In genomic region chr5:119691075-119691474, GRCm38 (mm10) we compare ENCODE assay signal across 9 mouse cellular contexts. TPM values are rescaled to one million over a fixed set of nuclear protein-coding genes. Genes with fewer than 3 reads are reported as not detected.
DNase-seq lines count a peak whose midpoint lies in the region; ATAC-seq and TF ChIP-seq lines count a peak whose summit lies in the region.
"Had no signal": no experiment of that assay in that cellular context is flagged by ENCODE, and none has a peak within 500 bp of the region (broad histone marks: within the 10 kb centered on the region; RNA-seq: fewer than 3 reads in every experiment).

No protein-coding gene starts in this region.

- H3K4me3 ChIP-seq in hindbrain, embryonic 14.5 days (replicated peaks; ENCODE audit: low read length): no peak overlapping the region
- H3K4me3 ChIP-seq in hindbrain, embryonic 13.5 days: no peak overlapping the region
- 0 out of 2 replicates have a peak overlapping the region, but pooled peaks have one; percentile 13 for H3K4me3 ChIP-seq in embryonic facial prominence, embryonic 10.5 days
- H3K4me3 ChIP-seq in left cerebral cortex, adult 2 months: no peak overlapping the region
- H3K4me3 ChIP-seq in midbrain, postnatal 0 days (ENCODE audit: low read depth, low read length): no peak overlapping the region
- H3K4me3 ChIP-seq: neural tube, embryonic 12.5 days had no signal

- H3K36me3 ChIP-seq in hindbrain, embryonic 14.5 days (replicated peaks; ENCODE audit: control insufficient read depth, insufficient read depth): no peaks in the 10 kb centered on the region
- no peaks in the 10 kb centered on the region for H3K36me3 ChIP-seq in hindbrain, embryonic 13.5 days
- H3K36me3 ChIP-seq in embryonic facial prominence, embryonic 10.5 days (replicated peaks): no peaks in the 10 kb centered on the region
- no peaks in the 10 kb centered on the region for H3K36me3 ChIP-seq in midbrain, postnatal 0 days (ENCODE audit: insufficient read depth, low read length)
- H3K36me3 ChIP-seq: neural tube, embryonic 12.5 days had no signal

- 0% methylated on average over 13 of the region's 13 CpGs for WGBS in hindbrain, embryonic 14.5 days
- WGBS in hindbrain, embryonic 13.5 days: 2% methylated on average over 13 of the region's 13 CpGs
- under 1% methylated on average over 13 of the region's 13 CpGs for WGBS in embryonic facial prominence, embryonic 10.5 days
- 1% methylated on average over 13 of the region's 13 CpGs for WGBS in midbrain, postnatal 0 days

- TF ChIP-seq CTCF in left cerebral cortex, adult 2 months (IDR thresholded peaks at IDR 0.05): peak; percentile 88
- TF ChIP-seq CTCF in midbrain, postnatal 0 days (IDR thresholded peaks at IDR 0.05): peak; percentile 94

- no peak overlapping the region for H3K4me2 ChIP-seq in hindbrain, embryonic 14.5 days (replicated peaks)
- no peak overlapping the region for H3K4me2 ChIP-seq in hindbrain, embryonic 13.5 days
- H3K4me2 ChIP-seq in midbrain, postnatal 0 days (ENCODE audit: low read depth, low read length, poor library complexity, severe bottlenecking): no peak overlapping the region
- H3K4me2 ChIP-seq: neural tube, embryonic 12.5 days had no signal

- no peak for ATAC-seq in hindbrain, embryonic 14.5 days (ENCODE audit: low FRiP score)
- no peak for ATAC-seq in hindbrain, embryonic 13.5 days (ENCODE audit: low FRiP score)
- ATAC-seq in midbrain, postnatal 0 days (ENCODE audit: low FRiP score): no peak

- H3K27ac ChIP-seq in hindbrain, embryonic 14.5 days: no peak overlapping the region
- no peak overlapping the region for H3K27ac ChIP-seq in hindbrain, embryonic 13.5 days
- H3K27ac ChIP-seq in embryonic facial prominence, embryonic 10.5 days (replicated peaks): no peak overlapping the region
- no peak overlapping the region for H3K27ac ChIP-seq in left cerebral cortex, adult 2 months
- no peak overlapping the region for H3K27ac ChIP-seq in midbrain, postnatal 0 days (ENCODE audit: low read depth, low read length)
- H3K27ac ChIP-seq: neural tube, embryonic 12.5 days had no signal

- H3K27me3 ChIP-seq in hindbrain, embryonic 14.5 days (ENCODE audit: control insufficient read depth, insufficient read depth, low read length): peaks cover 95% of the 10 kb centered on the region
- peaks cover 97% of the 10 kb centered on the region for H3K27me3 ChIP-seq in hindbrain, embryonic 13.5 days
- H3K27me3 ChIP-seq in embryonic facial prominence, embryonic 10.5 days (replicated peaks; ENCODE audit: low read depth, poor library complexity, severe bottlenecking): peaks cover 88% of the 10 kb centered on the region
- peaks cover 70% of the 10 kb centered on the region for H3K27me3 ChIP-seq in midbrain, postnatal 0 days (ENCODE audit: insufficient read depth, low read length)

- H3K4me1 ChIP-seq in hindbrain, embryonic 14.5 days (replicated peaks; ENCODE audit: control insufficient read depth, insufficient read depth, low read length): no peaks in the 10 kb centered on the region
- H3K4me1 ChIP-seq in hindbrain, embryonic 13.5 days (replicated peaks): 0 out of 2 replicates have a peak, but pooled peaks cover 2% of the 10 kb centered on the region
- peaks cover 75% of the 10 kb centered on the region for H3K4me1 ChIP-seq in embryonic facial prominence, embryonic 10.5 days
- no peaks in the 10 kb centered on the region for H3K4me1 ChIP-seq in midbrain, postnatal 0 days (ENCODE audit: insufficient read depth, low read length)

- H3K9ac ChIP-seq in hindbrain, embryonic 14.5 days: no peak overlapping the region
- no peak overlapping the region for H3K9ac ChIP-seq in hindbrain, embryonic 13.5 days
- H3K9ac ChIP-seq in midbrain, postnatal 0 days (replicated peaks; ENCODE audit: low read length, poor library complexity, severe bottlenecking): no peak overlapping the region
- H3K9ac ChIP-seq: neural tube, embryonic 12.5 days had no signal

- intact Hi-C loops in left cerebral cortex, adult 2 months (cut with DNase I): loop anchor here (1.0 kb wide), 2 partner anchors 812 to 910 kb away; no protein-coding TSS in a partner anchor

- H3K9me3 ChIP-seq in hindbrain, embryonic 14.5 days (ENCODE audit: control insufficient read depth, low read length): no peaks in the 10 kb centered on the region
- H3K9me3 ChIP-seq in hindbrain, embryonic 13.5 days: no peaks in the 10 kb centered on the region
- H3K9me3 ChIP-seq in embryonic facial prominence, embryonic 10.5 days: no peaks in the 10 kb centered on the region
- no peaks in the 10 kb centered on the region for H3K9me3 ChIP-seq in midbrain, postnatal 0 days (ENCODE audit: low read length)
- H3K9me3 ChIP-seq: neural tube, embryonic 12.5 days had no signal

- peak; percentile 95 for DNase-seq in hindbrain, embryonic 14.5 days (ENCODE audit: low spot score)
- DNase-seq in adrenal gland, adult 8-10 months: peak; percentile 68
- peak; percentile 83 for DNase-seq in embryonic facial prominence, embryonic 10.5 days (ENCODE audit: low spot score)
- DNase-seq in induced T-regulatory cell, adult 2 months (ENCODE audit: low read depth): peak; percentile 57
- peak; percentile 71 to 83 for DNase-seq in left cerebral cortex, adult 2 months (ENCODE audit: extremely low spot score in 1 of 2, low spot score in 2 of 2)
- peak; percentile 82 for DNase-seq in midbrain, postnatal 0 days (ENCODE audit: low spot score)
- peak; percentile 59 for DNase-seq in thymus, postnatal 0 days (ENCODE audit: low spot score)

RNA-seq across cellular contexts. Expression of gene Tbx3, which starts 20.6 kb away (rescaled TPM):
- polyA plus RNA-seq in hindbrain, embryonic 14.5 days (2014; fragmentation: Nextera tagmentation; extraction: Ambion mirVana): 4.3 and 6.6 TPM in 2 replicates
- polyA plus RNA-seq in hindbrain, embryonic 13.5 days (2015; fragmentation: Nextera tagmentation; extraction: Ambion mirVana): 5.3 and 6.0 TPM in 2 replicates
- total RNA-seq in adrenal gland, adult 8-10 months (2022): 100 to 1,000 TPM; 299 to 549 (median 400) TPM
- polyA plus RNA-seq in embryonic facial prominence, embryonic 10.5 days (2016; fragmentation: Nextera tagmentation; extraction: Ambion mirVana): 58.3 and 64.8 TPM in 2 replicates
- 1 to 10 TPM; 3.1 to 5.5 TPM for total RNA-seq in left cerebral cortex, adult 2 months (2021)
- 1.1 and 3.9 TPM in 2 replicates for total RNA-seq in midbrain, postnatal 0 days (2014; rRNA removed)
- polyA plus RNA-seq in midbrain, postnatal 0 days (2015; fragmentation: Nextera tagmentation; extraction: Ambion mirVana): 2.0 and 4.0 TPM in 2 replicates
- polyA plus RNA-seq in thymus, postnatal 0 days (2015; fragmentation: Nextera tagmentation; extraction: Ambion mirVana): 1.3 and 1.4 TPM in 2 replicates
